Mouse (Mus musculus) ovary, adult 18-20 months (tissue): Measurements from ENCODE around the gene Nsun2.

ENCODE experiments used
- DNase-seq: peaks from one replicate; pipeline ENCODE4 v3.0.0; 2022; ENCODE audit warnings: low spot score, mixed read lengths

Gene Nsun2

GRCm38 (mm10) chr13:69533405-69534333, at the start of gene Nsun2:
Nsun2 (plus strand) TSS chr13:69533746.
- DNase-seq = no peak

- no peak for DNase-seq
Measured at GRCm38 (mm10) chr13:69485326-69485725, 48.2 kb upstream of the Nsun2 start.

- DNase-seq = no peak
Measured at GRCm38 (mm10) chr13:69485833-69486232, 47.7 kb upstream of the Nsun2 start.

GRCm38 (mm10) chr13:69487108-69487507, 46.4 kb upstream of the Nsun2 start:
- no peak for DNase-seq

GRCm38 (mm10) chr13:69487611-69488275, 45.8 kb upstream of the Nsun2 start:
- no peak for DNase-seq

GRCm38 (mm10) chr13:69488565-69489255, 44.8 kb upstream of the Nsun2 start:
- no peak for DNase-seq

- no peak for DNase-seq
Measured at GRCm38 (mm10) chr13:69489777-69490176, 43.8 kb upstream of the Nsun2 start.

- no peak for DNase-seq
Measured at GRCm38 (mm10) chr13:69492876-69493463, 40.6 kb upstream of the Nsun2 start.

- DNase-seq = no peak
Measured at GRCm38 (mm10) chr13:69498276-69498675, 35.3 kb upstream of the Nsun2 start.

- DNase-seq = no peak
Measured at GRCm38 (mm10) chr13:69502157-69502750, 31.3 kb upstream of the Nsun2 start.

- DNase-seq = no peak
Measured at GRCm38 (mm10) chr13:69502863-69503262, 30.7 kb upstream of the Nsun2 start.

GRCm38 (mm10) chr13:69506341-69507086, 27.0 kb upstream of the Nsun2 start:
- DNase-seq = no peak

- DNase-seq = no peak
Measured at GRCm38 (mm10) chr13:69507666-69508065, 25.9 kb upstream of the Nsun2 start.

- no peak for DNase-seq
Measured at GRCm38 (mm10) chr13:69509391-69510244, 23.9 kb upstream of the Nsun2 start.

GRCm38 (mm10) chr13:69515091-69515490, 18.5 kb upstream of the Nsun2 start:
- no peak for DNase-seq

- DNase-seq = no peak
Measured at GRCm38 (mm10) chr13:69517445-69517844, 16.1 kb upstream of the Nsun2 start.

GRCm38 (mm10) chr13:69519137-69519536, 14.4 kb upstream of the Nsun2 start:
- DNase-seq = no peak

- DNase-seq = no peak
Measured at GRCm38 (mm10) chr13:69522161-69522791, 11.3 kb upstream of the Nsun2 start.

GRCm38 (mm10) chr13:69523444-69524157, 9.9 kb upstream of the Nsun2 start:
- DNase-seq = no peak
